Mouse (Mus musculus): ENCODE measurements at regions not wholly inside any gene's neighbourhood (a gene's known extent, or its start where the extent isn't known, plus 50 kb on each side); places are given as distances from the start of the nearest gene placed in this dataset.

DNA sequence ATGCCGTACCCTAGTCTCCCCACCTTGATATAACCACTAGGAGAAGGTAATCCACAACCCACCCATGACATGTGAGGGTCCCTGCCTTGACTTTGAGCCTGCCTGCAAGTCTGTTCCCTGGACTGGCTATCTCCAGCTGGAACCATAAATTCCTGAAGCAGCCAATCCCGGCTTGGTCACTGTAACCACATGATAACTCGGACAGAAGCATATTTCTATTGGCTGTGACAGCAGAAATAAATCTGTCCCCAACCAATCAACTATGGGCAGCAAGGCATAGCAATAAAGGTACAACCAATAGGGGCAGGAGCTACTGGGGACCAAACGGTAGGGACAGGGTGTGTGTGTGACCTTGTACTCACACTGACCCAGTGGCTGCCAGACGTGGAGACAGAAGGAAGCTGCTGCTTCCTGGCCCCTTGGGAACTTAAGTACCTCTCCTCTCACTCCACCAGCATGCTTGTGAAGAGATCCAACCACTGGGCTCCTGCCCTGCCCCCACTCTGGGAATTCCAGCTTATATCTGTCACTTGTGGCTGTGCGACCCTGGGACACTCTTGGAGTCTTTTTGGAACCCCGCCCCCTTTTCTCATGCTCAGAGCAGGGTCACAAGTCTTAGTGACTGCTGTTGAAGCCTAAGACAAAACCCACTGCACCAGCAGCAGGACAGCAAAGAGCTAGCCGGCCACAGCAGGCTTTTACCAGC lies 51.8 kb upstream of the Ttc34 start:
- Histone ChIP-seq H3K4me3 (no peak overlapping the region), H3K9me3 (no peaks in the 10 kb centered on the region), H3K27me3 (peaks cover 18% of the 10 kb centered on the region; the same call in 1 of the 2 replicates), H3K9ac (replicated peaks) (no peak overlapping the region), H3K27ac (replicated peaks) (no peak overlapping the region), H3K4me1 (peaks cover 6% of the 10 kb centered on the region), H3K36me3 (no peaks in the 10 kb centered on the region), H3K4me2 (replicated peaks) (no peak overlapping the region)
- 61% methylated on average over 8 of the region's 8 CpGs for WGBS
- ATAC-seq (ENCODE audit: low FRiP score, low read depth): no peak

DNA sequence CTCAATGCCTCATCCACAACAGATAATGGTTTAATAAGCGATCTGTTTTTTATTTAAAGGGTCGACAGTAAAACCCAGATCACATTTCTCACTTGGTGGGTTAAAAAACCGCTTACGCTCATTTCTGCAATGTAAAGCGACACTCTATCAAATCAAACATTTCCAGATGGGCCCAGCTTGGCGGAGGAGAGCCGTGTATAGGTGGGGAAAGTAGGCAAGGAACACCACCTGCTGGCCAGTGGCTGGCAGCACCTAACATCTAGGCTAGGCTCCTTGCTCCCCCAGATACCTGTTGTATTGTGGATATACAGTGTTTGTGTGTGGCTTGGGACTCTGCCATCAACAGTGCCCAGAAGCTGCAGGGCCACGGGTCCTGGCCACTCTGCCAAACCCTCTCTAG lies 50.1 kb upstream of the Ttc34 start:
- Histone ChIP-seq H3K4me3 (no peak overlapping the region), H3K36me3 (no peaks in the 10 kb centered on the region), H3K4me2 (replicated peaks) (no peak overlapping the region), H3K27me3 (peaks cover 13% of the 10 kb centered on the region; the same call in 1 of the 2 replicates), H3K27ac (replicated peaks) (no peak overlapping the region), H3K9ac (replicated peaks) (no peak overlapping the region), H3K9me3 (no peaks in the 10 kb centered on the region), H3K4me1 (peaks cover 9% of the 10 kb centered on the region)
- no peak for ATAC-seq (ENCODE audit: low FRiP score, low read depth)
- WGBS: 78% methylated on average over 8 of the region's 8 CpGs

All from midbrain, embryonic 12.5 days (tissue).